Comparison of ENCODE assay signal across 22 mouse cellular contexts in the genomic region with DNA sequence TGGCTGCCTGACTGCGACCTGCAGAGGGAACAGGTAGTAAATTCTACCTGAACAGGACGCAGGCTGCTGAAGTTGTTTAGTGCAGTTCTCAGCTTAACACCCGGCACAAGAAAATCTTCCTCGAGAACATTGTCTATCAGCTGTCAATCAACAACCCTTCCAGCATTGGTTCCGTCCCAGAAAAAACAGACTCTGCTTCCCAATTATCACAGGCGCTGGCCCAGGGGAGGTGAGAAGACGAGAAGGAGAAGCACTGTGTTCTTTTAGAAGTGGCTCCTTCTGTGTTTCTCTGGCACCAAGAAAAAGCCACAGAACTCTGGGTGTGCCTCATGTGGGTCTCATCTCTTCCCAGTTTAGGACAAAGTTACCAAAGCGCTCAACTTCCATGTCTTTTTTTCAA. TPM values are rescaled to one million over a fixed set of nuclear protein-coding genes. Genes with fewer than 3 reads are reported as not detected.
DNase-seq lines count a peak whose midpoint lies in the region; ATAC-seq and TF ChIP-seq lines count a peak whose summit lies in the region.
"Had no signal": no experiment of that assay in that cellular context is flagged by ENCODE, and none has a peak within 500 bp of the region (broad histone marks: within the 10 kb centered on the region; RNA-seq: fewer than 3 reads in every experiment).

No protein-coding gene starts in this region.

- no peak for ATAC-seq in G1E (ENCODE audit: extremely low read depth, insufficient number of reproducible peaks, low FRiP score, poor library complexity, severe bottlenecking)
- no peak for ATAC-seq in stomach, postnatal 0 days (ENCODE audit: low FRiP score, low TSS enrichment)
- ATAC-seq: CD4-positive, CD25-positive, alpha-beta regulatory T cell, adult 4 months; hindbrain, postnatal 0 days had no signal

- no peak overlapping the region for H3K9ac ChIP-seq in stomach, postnatal 0 days (ENCODE audit: low read length)
- H3K9ac ChIP-seq: embryonic facial prominence, embryonic 15.5 days; heart, embryonic 15.5 days; hindbrain, embryonic 13.5 days had no signal

- 87% methylated on average over 8 of the region's 8 CpGs for whole genome bisulfite sequencing in stomach, postnatal 0 days

- H3K27ac ChIP-seq in stomach, postnatal 0 days (replicated peaks), result no peak overlapping the region
- H3K27ac ChIP-seq: embryonic facial prominence, embryonic 15.5 days; heart, embryonic 10.5 days; heart, embryonic 15.5 days; hindbrain, embryonic 13.5 days; hindbrain, postnatal 0 days had no signal

- H3K27me3 ChIP-seq in G1E (ENCODE audit: insufficient read depth, low read length), result no peaks in the 10 kb centered on the region; the same call in 1 of the 2 replicates
- no peaks in the 10 kb centered on the region for H3K27me3 ChIP-seq in stomach, postnatal 0 days (ENCODE audit: control insufficient read depth, insufficient read depth, low read length)
- H3K27me3 ChIP-seq: embryonic facial prominence, embryonic 15.5 days; heart, embryonic 15.5 days; hindbrain, embryonic 13.5 days had no signal

- H3K4me3 ChIP-seq in G1E (ENCODE audit: low read depth, low read length), result peak overlapping the region; percentile 21; the same call in 1 of the 2 replicates
- no peak overlapping the region for H3K4me3 ChIP-seq in stomach, postnatal 0 days (ENCODE audit: low read depth, low read length)
- H3K4me3 ChIP-seq: embryonic facial prominence, embryonic 15.5 days; erythroblast, embryonic 14.5 days; heart, embryonic 10.5 days; heart, embryonic 15.5 days; hindbrain, embryonic 13.5 days had no signal

- DNase-seq in layer of hippocampus, adult 18-20 months (ENCODE audit: low spot score in 2 of 2), result peak; percentile 50 to 67
- DNase-seq in layer of hippocampus, adult 9-10 months (ENCODE audit: low spot score), result no peak
- no peak for DNase-seq in G1E (ENCODE audit: low spot score)
- peak; percentile 80 for DNase-seq in brain, embryonic 14.5 days (ENCODE audit: low read depth)
- no peak for DNase-seq in adrenal gland, postnatal 14 days
- no peak for DNase-seq in stomach, postnatal 0 days (ENCODE audit: low spot score)
- DNase-seq: adrenal gland, postnatal 25 days; B cell, adult 2 months; cerebellum, adult 11 months; cerebellum, adult 8-10 months; cerebellum, postnatal 14 days; embryo, embryonic 11 days; heart, adult 18-20 months; heart, postnatal 14 days; kidney, adult 11 months had no signal

- peaks cover 26% of the 10 kb centered on the region for H3K36me3 ChIP-seq in G1E (replicated peaks)
- H3K36me3 ChIP-seq in stomach, postnatal 0 days (ENCODE audit: control insufficient read depth, insufficient read depth, low read length), result no peaks in the 10 kb centered on the region
- H3K36me3 ChIP-seq: heart, embryonic 15.5 days; hindbrain, embryonic 13.5 days had no signal

- H3K9me3 ChIP-seq in G1E (replicated peaks), result no peaks in the 10 kb centered on the region
- no peaks in the 10 kb centered on the region for H3K9me3 ChIP-seq in stomach, postnatal 0 days (ENCODE audit: control insufficient read depth, low read length)
- H3K9me3 ChIP-seq: embryonic facial prominence, embryonic 15.5 days; heart, embryonic 10.5 days; heart, embryonic 15.5 days; hindbrain, embryonic 13.5 days had no signal

- no peak for TF ChIP-seq POLR2A in brain, embryonic 14.5 days (IDR thresholded peaks at IDR 0.05; ENCODE audit: borderline replicate concordance, extremely low read depth, insufficient read depth, insufficient read length, poor library complexity, severe bottlenecking)

- H3K4me2 ChIP-seq in stomach, postnatal 0 days (replicated peaks; ENCODE audit: low read depth), result no peak overlapping the region
- H3K4me2 ChIP-seq: embryonic facial prominence, embryonic 15.5 days; heart, embryonic 15.5 days; hindbrain, embryonic 13.5 days had no signal

- no peak for TF ChIP-seq CTCF in G1E (IDR thresholded peaks at IDR 0.05; ENCODE audit: low read depth, low read length)
- TF ChIP-seq CTCF in brain, embryonic 14.5 days (IDR thresholded peaks at IDR 0.05; ENCODE audit: borderline replicate concordance, extremely low read depth, insufficient read depth, insufficient read length), result no peak
- TF ChIP-seq CTCF in stomach, postnatal 0 days (IDR thresholded peaks at IDR 0.05; ENCODE audit: low read depth), result no peak

- no peak for TF ChIP-seq EP300 in stomach, postnatal 0 days (optimal IDR thresholded peaks at IDR 0.05)

- H3K4me1 ChIP-seq in G1E (ENCODE audit: insufficient read depth, low read depth, low read length), result peaks cover 41% of the 10 kb centered on the region
- H3K4me1 ChIP-seq in stomach, postnatal 0 days (replicated peaks; ENCODE audit: control insufficient read depth, insufficient read depth), result 0 out of 2 replicates have a peak, but pooled peaks cover 2% of the 10 kb centered on the region

RNA-seq across cellular contexts. Expression of a gene that starts 1.8 kb away (rescaled TPM):
- 10 to 100 TPM; 22.6 to 23.4 TPM for total RNA-seq in layer of hippocampus, adult 18-20 months (2021)
- total RNA-seq in G1E (2014; fragmentation: Nextera tagmentation), result 13.2 and 19.4 TPM in 2 replicates
- 13.5 and 16.3 TPM in 2 replicates for total RNA-seq in G1E (2017)
- 6.3 and 8.7 TPM in 2 replicates for polyA plus RNA-seq in G1E (2012)
- polyA plus RNA-seq in brain, embryonic 14.5 days (2012; rRNA removed), result 18.2 and 19.1 TPM in 2 replicates
- 12.7 and 13.9 TPM in 2 replicates for total RNA-seq in adrenal gland, postnatal 14 days (2021)
- 7.6 and 8.6 TPM in 2 replicates for polyA plus RNA-seq in stomach, postnatal 0 days (2015; fragmentation: Nextera tagmentation; extraction: Ambion mirVana)

RNA-seq across cellular contexts. Expression of a gene that starts 58.3 kb away (rescaled TPM):
- 100 to 1,000 TPM; 125 to 126 TPM for total RNA-seq in layer of hippocampus, adult 18-20 months (2021)
- total RNA-seq in G1E (2014; fragmentation: Nextera tagmentation) (82.7 and 101 TPM in 2 replicates), G1E (2017) (155 and 182 TPM in 2 replicates)
- polyA plus RNA-seq in G1E (2012), result 86.7 and 103 TPM in 2 replicates
- 57.2 and 59.1 TPM in 2 replicates for polyA plus RNA-seq in brain, embryonic 14.5 days (2012; rRNA removed)
- total RNA-seq in adrenal gland, postnatal 14 days (2021), result 70.7 and 71.6 TPM in 2 replicates
- 48.7 and 56.4 TPM in 2 replicates for polyA plus RNA-seq in stomach, postnatal 0 days (2015; fragmentation: Nextera tagmentation; extraction: Ambion mirVana)

Comparison
In these comparisons a context has a peak if more than half of its experiments do, and no peak if none do; other contexts are left out.
1. DNase-seq: peak in layer of hippocampus, adult 18-20 months (2 of 2) and brain, embryonic 14.5 days (single experiment); none in layer of hippocampus, adult 9-10 months (single experiment), G1E (single experiment), adrenal gland, postnatal 14 days (single experiment) and stomach, postnatal 0 days (single experiment).